Mouse (Mus musculus) neural tube, embryonic 12.5 days (tissue): ENCODE measurements around the gene Snx21. TPM values are rescaled to one million over a fixed set of nuclear protein-coding genes. Genes with fewer than 3 reads are reported as not detected.
"Not testable (repeated sequence)": the region's sequence is repeated elsewhere in the genome, so short reads cannot be mapped to it uniquely, and the experiment has no call there.

Experiments used
- ATAC-seq: fragments of 200-750 bp; cut with Nextera tagmentation; 2 replicates; pipeline ENCODE4 v1.8.0; 2017; ENCODE audit warnings: low read depth, mild to moderate bottlenecking, moderate TSS enrichment, moderate library complexity; ENCODE audit not compliant: low FRiP score
- H3K27ac ChIP-seq: fragments of 300-500 bp; sonication (generic); 2 replicates; pipeline ENCODE4 v1.5.1; 2016
- H3K27me3 ChIP-seq: fragments of 300-500 bp; sonication (generic); replicated peaks from 2 replicates; pipeline ENCODE4 v1.6.1; 2016; ENCODE audit warnings: mild to moderate bottlenecking
- H3K36me3 ChIP-seq: fragments of 300-500 bp; sonication (generic); 2 replicates; pipeline ENCODE4 v1.6.1; 2016; ENCODE audit warnings: mild to moderate bottlenecking
- H3K4me1 ChIP-seq: fragments of 300-500 bp; sonication (generic); 2 replicates; pipeline ENCODE4 v1.6.1; 2016
- H3K4me2 ChIP-seq: fragments of 300-500 bp; sonication (generic); replicated peaks from 2 replicates; pipeline ENCODE4 v1.6.1; 2016; ENCODE audit warnings: mild to moderate bottlenecking
- H3K4me3 ChIP-seq: fragments of 300-500 bp; sonication (generic); 2 replicates; pipeline ENCODE4 v1.5.1; 2016
- H3K9ac ChIP-seq: fragments of 300-500 bp; sonication (generic); 2 replicates; pipeline ENCODE4 v1.6.1; 2016; ENCODE audit warnings: mild to moderate bottlenecking
- H3K9me3 ChIP-seq: fragments of 300-500 bp; sonication (generic); 2 replicates; pipeline ENCODE4 v1.6.1; 2016; ENCODE audit warnings: mild to moderate bottlenecking
- WGBS: fragments of 180-500 bp; shearing (Covaris S2); methylation state at CpG from one replicate; pipeline ENCODE4 v1.1.7; 2016; 5-methylcytosine and 5-hydroxymethylcytosine counted together
- polyA plus RNA-seq: library from polyadenylated mRNA; unstranded; fragments of >200 nt; fragmentation: Nextera tagmentation; extraction: Ambion mirVana; gene quantifications from 2 replicates; pipeline ENCODE4 v1.2.1, GENCODE M21; 2016

Gene Snx21
- polyA plus RNA-seq, 1 experiment from 2014 or later: 15.6 TPM

GRCm38 (mm10) chr2:164787779-164788178 is 2.2 kb downstream of the Snx21 start:
- 84% methylated on average over 10 of the region's 10 CpGs for WGBS

DNA sequence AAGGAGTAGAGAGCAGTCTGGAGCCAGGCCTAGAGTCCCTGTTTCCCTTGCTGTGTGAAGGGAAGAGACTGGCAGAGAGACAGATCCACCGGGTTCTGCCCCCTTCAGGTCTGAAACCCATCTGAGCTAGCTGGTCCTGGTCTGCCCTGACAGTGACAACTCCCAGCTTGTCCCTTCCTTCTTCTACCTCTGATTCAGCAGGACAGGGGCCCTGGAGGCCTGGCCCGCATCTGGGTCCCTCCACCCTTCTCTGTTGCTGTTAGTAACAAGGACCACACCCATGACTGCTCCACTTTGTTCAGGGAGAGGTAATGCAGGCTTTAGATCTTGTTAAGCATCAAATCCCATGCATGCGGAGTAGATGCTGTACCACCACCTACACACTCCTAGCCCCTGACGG is 2.8 kb downstream of the Snx21 start:
- no peak overlapping the region for H3K4me3 ChIP-seq
- no peaks in the 10 kb centered on the region for H3K4me1 ChIP-seq
- no peak overlapping the region for H3K9ac ChIP-seq
- no peak overlapping the region for H3K4me2 ChIP-seq
- no peak overlapping the region for H3K27ac ChIP-seq
- ATAC-seq: no peak
- H3K36me3 ChIP-seq: peaks cover 24% of the 10 kb centered on the region
- no peaks in the 10 kb centered on the region for H3K9me3 ChIP-seq
- no peaks in the 10 kb centered on the region for H3K27me3 ChIP-seq
- 81% methylated on average over 4 of the region's 4 CpGs for WGBS

More at GRCm38 (mm10) chr2:164787779-164788178, 2.2 kb downstream of the Snx21 start:
- Histone ChIP-seq H3K27ac (no peak overlapping the region), H3K9ac (no peak overlapping the region), H3K27me3 (no peaks in the 10 kb centered on the region), H3K36me3 (peaks cover 18% of the 10 kb centered on the region), H3K4me3 (no peak overlapping the region), H3K9me3 (no peaks in the 10 kb centered on the region), H3K4me1 (no peaks in the 10 kb centered on the region), H3K4me2 (no peak overlapping the region)
- ATAC-seq: no peak

- Histone ChIP-seq H3K27ac (no peak overlapping the region), H3K9me3 (no peaks in the 10 kb centered on the region), H3K36me3 (peaks cover 38% of the 10 kb centered on the region), H3K27me3 (no peaks in the 10 kb centered on the region), H3K4me2 (no peak overlapping the region), H3K4me1 (no peaks in the 10 kb centered on the region), H3K4me3 (no peak overlapping the region), H3K9ac (no peak overlapping the region)
- WGBS: 85% methylated on average over 4 of the region's 4 CpGs
- no peak for ATAC-seq
Measured at GRCm38 (mm10) chr2:164790451-164790850, 4.8 kb downstream of the Snx21 start.

DNA sequence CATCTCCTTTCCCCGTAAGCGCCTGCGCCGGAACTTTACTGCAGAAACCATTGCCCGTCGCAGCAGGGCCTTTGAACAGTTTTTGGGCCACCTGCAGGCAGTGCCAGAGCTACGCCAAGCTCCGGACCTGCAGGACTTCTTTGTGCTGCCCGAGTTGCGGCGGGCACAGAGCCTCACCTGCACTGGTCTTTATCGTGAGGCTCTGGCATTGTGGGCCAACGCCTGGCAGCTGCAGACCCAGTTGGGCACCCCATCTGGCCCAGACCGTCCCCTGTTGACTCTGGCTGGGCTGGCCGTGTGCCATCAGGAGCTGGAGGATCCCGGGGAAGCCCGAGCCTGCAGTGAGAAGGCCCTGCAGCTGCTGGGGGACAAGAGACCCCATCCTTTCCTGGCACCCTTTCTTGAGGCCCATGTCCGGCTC is 6.2 kb downstream of the Snx21 start:
- Histone ChIP-seq H3K9me3 (no peaks in the 10 kb centered on the region), H3K27ac (no peak overlapping the region), H3K9ac (no peak overlapping the region), H3K4me3 (no peak overlapping the region), H3K36me3 (peaks cover 52% of the 10 kb centered on the region), H3K4me1 (no peaks in the 10 kb centered on the region), H3K4me2 (no peak overlapping the region), H3K27me3 (no peaks in the 10 kb centered on the region)
- no peak for ATAC-seq
- WGBS: 94% methylated on average over 18 of the region's 18 CpGs

GRCm38 (mm10) chr2:164792400-164793190 is 7.0 kb downstream of the Snx21 start:
- H3K4me2 ChIP-seq: no peak overlapping the region
- ATAC-seq: no peak
- H3K9me3 ChIP-seq: no peaks in the 10 kb centered on the region
- H3K4me1 ChIP-seq: no peaks in the 10 kb centered on the region
- H3K36me3 ChIP-seq: peaks cover 54% of the 10 kb centered on the region
- no peak overlapping the region for H3K9ac ChIP-seq
- no peak overlapping the region for H3K4me3 ChIP-seq
- H3K27me3 ChIP-seq: no peaks in the 10 kb centered on the region
- 94% methylated on average over 12 of the region's 12 CpGs for WGBS
- no peak overlapping the region for H3K27ac ChIP-seq

GRCm38 (mm10) chr2:164793236-164793635 is 7.6 kb downstream of the Snx21 start:
- ATAC-seq: no peak
- WGBS: 90% methylated on average over 3 of the region's 3 CpGs
- peaks cover 59% of the 10 kb centered on the region for H3K36me3 ChIP-seq

GRCm38 (mm10) chr2:164793772-164794171 is 8.1 kb downstream of the Snx21 start:
- H3K9ac ChIP-seq: no peak overlapping the region
- no peak overlapping the region for H3K4me2 ChIP-seq
- H3K4me3 ChIP-seq: no peak overlapping the region
- 96% methylated on average over 2 of the region's 2 CpGs for WGBS
- peaks cover 63% of the 10 kb centered on the region for H3K36me3 ChIP-seq
- no peaks in the 10 kb centered on the region for H3K27me3 ChIP-seq
- H3K27ac ChIP-seq: no peak overlapping the region
- no peaks in the 10 kb centered on the region for H3K9me3 ChIP-seq
- ATAC-seq: no peak
- H3K4me1 ChIP-seq: no peaks in the 10 kb centered on the region

More at GRCm38 (mm10) chr2:164793236-164793635, 7.6 kb downstream of the Snx21 start:
- no peak overlapping the region for H3K4me2 ChIP-seq
- no peaks in the 10 kb centered on the region for H3K9me3 ChIP-seq
- H3K4me1 ChIP-seq: no peaks in the 10 kb centered on the region
- no peak overlapping the region for H3K27ac ChIP-seq
- H3K9ac ChIP-seq: no peak overlapping the region
- no peak overlapping the region for H3K4me3 ChIP-seq
- H3K27me3 ChIP-seq: no peaks in the 10 kb centered on the region

GRCm38 (mm10) chr2:164794293-164794692 is 8.7 kb downstream of the Snx21 start:
- Histone ChIP-seq H3K27me3 (no peaks in the 10 kb centered on the region), H3K9me3 (no peaks in the 10 kb centered on the region), H3K4me1 (no peaks in the 10 kb centered on the region), H3K27ac (no peak overlapping the region), H3K4me3 (no peak overlapping the region), H3K4me2 (no peak overlapping the region), H3K9ac (no peak overlapping the region), H3K36me3 (peaks cover 65% of the 10 kb centered on the region)
- 40% methylated on average over 5 of the region's 5 CpGs for WGBS
- peak; percentile 15; the same call in 1 of the 2 replicates for ATAC-seq

- Histone ChIP-seq H3K9ac (no peak overlapping the region), H3K36me3 (peaks cover 71% of the 10 kb centered on the region), H3K27me3 (no peaks in the 10 kb centered on the region), H3K4me1 (no peaks in the 10 kb centered on the region), H3K4me3 (no peak overlapping the region), H3K9me3 (no peaks in the 10 kb centered on the region), H3K4me2 (no peak overlapping the region), H3K27ac (no peak overlapping the region)
- WGBS: 87% methylated on average over 4 of the region's 4 CpGs
- no peak for ATAC-seq
Measured at GRCm38 (mm10) chr2:164795868-164796267, 10.2 kb downstream of the Snx21 start.

- not testable (repeated sequence) for H3K4me3 ChIP-seq, ATAC-seq, H3K9ac ChIP-seq, H3K4me2 ChIP-seq, H3K27me3 ChIP-seq, H3K27ac ChIP-seq, H3K9me3 ChIP-seq, H3K4me1 ChIP-seq
- peaks cover 58% of the 10 kb centered on the region for H3K36me3 ChIP-seq
- WGBS: 83% methylated on average over 6 of the region's 6 CpGs
Measured at GRCm38 (mm10) chr2:164798554-164798953, 12.9 kb downstream of the Snx21 start.

DNA sequence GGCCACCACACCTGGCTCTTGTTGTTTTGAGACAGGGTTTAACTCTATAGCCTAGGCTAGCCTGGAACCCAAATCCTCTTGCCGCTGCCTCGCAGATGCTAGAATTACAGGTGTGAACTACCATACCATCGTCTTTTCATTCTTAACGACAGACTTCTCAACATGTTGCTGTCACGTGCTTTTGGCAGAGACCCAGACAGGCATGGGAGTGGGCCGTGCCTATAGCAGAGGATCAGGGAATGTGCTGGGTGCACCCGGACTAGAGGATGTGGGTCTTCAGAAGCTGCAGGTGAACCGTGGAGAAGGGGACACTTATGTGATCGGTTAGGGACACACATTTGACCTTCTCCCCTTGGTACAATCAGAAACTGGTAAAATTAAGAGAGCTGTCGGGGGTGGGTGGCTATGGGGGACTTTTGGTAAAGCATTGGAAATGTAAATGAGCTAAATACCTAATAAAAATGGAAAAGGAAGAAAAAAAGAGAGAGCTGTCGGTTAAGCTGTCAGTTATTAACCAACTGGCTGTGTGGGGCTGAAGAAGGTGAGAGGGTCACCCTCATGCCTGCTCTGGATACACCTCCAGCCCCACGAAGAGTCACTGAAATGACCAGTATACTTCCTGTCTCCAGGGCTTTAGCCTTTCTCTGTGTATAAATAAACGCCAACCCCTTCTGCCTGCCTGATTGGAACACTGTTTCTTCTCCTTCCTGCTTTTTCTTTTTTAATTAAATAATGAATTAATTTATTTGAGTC is 14.8 kb downstream of the Snx21 start:
- Histone ChIP-seq H3K9me3 (no peaks in the 10 kb centered on the region), H3K9ac (no peak overlapping the region), H3K4me2 (no peak overlapping the region), H3K36me3 (peaks cover 46% of the 10 kb centered on the region), H3K27me3 (no peaks in the 10 kb centered on the region), H3K4me3 (no peak overlapping the region), H3K27ac (no peak overlapping the region), H3K4me1 (peaks cover 8% of the 10 kb centered on the region)
- 93% methylated on average over 13 of the region's 13 CpGs for WGBS
- ATAC-seq: no peak

- 94% methylated on average over 16 of the region's 16 CpGs for WGBS
- H3K4me1 ChIP-seq: peaks cover 17% of the 10 kb centered on the region
Measured at GRCm38 (mm10) chr2:164803201-164803920, 17.7 kb downstream of the Snx21 start.

More at GRCm38 (mm10) chr2:164803201-164803920, 17.7 kb downstream of the Snx21 start:
- no peaks in the 10 kb centered on the region for H3K9me3 ChIP-seq
- ATAC-seq: no peak
- peak overlapping the region; percentile 81 for H3K4me2 ChIP-seq
- peak overlapping the region; percentile 71 for H3K9ac ChIP-seq
- H3K4me3 ChIP-seq: peak overlapping the region; percentile 59; the same call in 1 of the 2 replicates
- H3K36me3 ChIP-seq: peaks cover 23% of the 10 kb centered on the region
- no peak overlapping the region for H3K27ac ChIP-seq
- H3K27me3 ChIP-seq: no peaks in the 10 kb centered on the region
